Mouse (Mus musculus) heart, embryonic 15.5 days (tissue): ENCODE results near the gene Gosr2. TPM values are rescaled to one million over a fixed set of nuclear protein-coding genes. Genes with fewer than 3 reads are reported as not detected.

Experiments used
- ATAC-seq: fragments of 200-750 bp; cut with Nextera tagmentation; replicated peaks from 2 replicates; pipeline ENCODE4 v1.8.0; 2017; ENCODE audit warnings: low read depth, moderate TSS enrichment; ENCODE audit not compliant: insufficient number of reproducible peaks, insufficient read depth, low FRiP score
- H3K27ac ChIP-seq: fragments of 300-500 bp; sonication (generic); 2 replicates; pipeline ENCODE4 v1.5.1; 2015; ENCODE audit warnings: mild to moderate bottlenecking, inconsistent platforms
- H3K27me3 ChIP-seq: fragments of 300-500 bp; sonication (generic); 2 replicates; pipeline ENCODE4 v1.6.1; 2015; ENCODE audit warnings: inconsistent platforms
- H3K36me3 ChIP-seq: fragments of 300-500 bp; sonication (generic); 2 replicates; pipeline ENCODE4 v1.6.1; 2015; ENCODE audit warnings: mild to moderate bottlenecking, inconsistent platforms
- H3K4me1 ChIP-seq: fragments of 300-500 bp; sonication (generic); replicated peaks from 2 replicates; pipeline ENCODE4 v1.6.1; 2015; ENCODE audit warnings: inconsistent platforms
- H3K4me2 ChIP-seq: fragments of 300-500 bp; sonication (generic); 2 replicates; pipeline ENCODE4 v1.6.1; 2015; ENCODE audit warnings: inconsistent platforms, mild to moderate bottlenecking, moderate library complexity
- H3K4me3 ChIP-seq: fragments of 300-500 bp; sonication (generic); 2 replicates; pipeline ENCODE4 v1.5.1; 2015; ENCODE audit warnings: mild to moderate bottlenecking, inconsistent platforms
- H3K9ac ChIP-seq: fragments of 300-500 bp; sonication (generic); 2 replicates; pipeline ENCODE4 v1.6.1; 2015; ENCODE audit warnings: mild to moderate bottlenecking, inconsistent platforms
- H3K9me3 ChIP-seq: fragments of 300-500 bp; sonication (generic); replicated peaks from 2 replicates; pipeline ENCODE4 v1.6.1; 2016; ENCODE audit warnings: inconsistent platforms
- WGBS: fragments of 180-500 bp; shearing (Covaris S2); methylation state at CpG from one replicate; pipeline ENCODE4 v1.1.7; 2015; ENCODE audit warnings: mixed read lengths; 5-methylcytosine and 5-hydroxymethylcytosine counted together
- polyA plus RNA-seq: library from polyadenylated mRNA; unstranded; fragments of >200 nt; fragmentation: Nextera tagmentation; extraction: Ambion mirVana; gene quantifications from 2 replicates; pipeline ENCODE4 v1.2.1, GENCODE M21; 2015

The Gosr2 gene
- polyA plus RNA-seq, 1 experiment from 2014 or later, result 51.4 TPM

DNA sequence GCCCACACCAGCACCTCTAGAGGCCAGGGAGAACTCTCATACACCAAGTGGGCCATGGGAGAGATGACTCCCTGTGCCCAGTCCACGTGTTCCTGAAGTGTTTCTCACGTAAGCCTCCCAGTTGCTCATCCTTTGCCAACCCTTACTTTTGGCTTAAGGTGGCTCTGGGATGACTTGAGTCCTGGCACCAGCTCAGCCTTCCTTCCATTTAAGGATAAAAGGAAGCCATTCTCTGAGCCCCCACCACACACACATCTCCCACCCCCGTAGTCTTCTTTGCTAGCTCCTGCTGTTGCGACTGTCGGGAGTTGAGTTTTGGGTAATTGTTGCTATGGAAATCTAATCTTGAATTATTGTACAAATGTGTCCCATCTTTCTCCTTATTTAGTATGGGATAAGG, 35.2 kb downstream of the Gosr2 start:
- no peak overlapping the region for H3K9ac ChIP-seq
- no peaks in the 10 kb centered on the region for H3K9me3 ChIP-seq
- H3K4me1 ChIP-seq, result 0 out of 2 replicates have a peak, but pooled peaks cover 2% of the 10 kb centered on the region
- no peak overlapping the region for H3K4me2 ChIP-seq
- no peak overlapping the region for H3K27ac ChIP-seq
- peaks cover 18% of the 10 kb centered on the region; the same call in 1 of the 2 replicates for H3K27me3 ChIP-seq
- 70% methylated on average over 5 of the region's 5 CpGs for WGBS
- ATAC-seq, result no peak
- no peaks in the 10 kb centered on the region for H3K36me3 ChIP-seq
- H3K4me3 ChIP-seq, result no peak overlapping the region

DNA sequence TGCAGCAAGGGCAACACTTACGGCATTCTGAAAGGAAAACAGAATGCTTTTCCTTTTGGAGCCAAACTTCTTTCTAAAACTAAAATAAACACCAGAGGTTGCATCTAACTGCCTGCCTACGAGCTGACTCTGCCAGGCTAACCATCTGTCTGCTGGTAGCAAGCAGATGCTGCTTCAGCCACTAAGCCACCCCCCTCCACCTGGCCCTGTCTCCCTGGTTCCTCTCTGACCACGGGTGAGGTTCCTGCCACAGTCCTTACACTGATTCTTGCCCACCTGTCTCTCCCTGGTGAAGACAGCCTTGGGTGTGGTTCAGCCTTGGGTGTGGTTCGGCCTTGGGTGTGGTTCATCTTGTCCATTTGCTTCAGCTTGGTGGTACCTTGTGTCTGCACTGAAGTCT, 35.8 kb downstream of the Gosr2 start:
- Histone ChIP-seq H3K4me2 (no peak overlapping the region), H3K36me3 (no peaks in the 10 kb centered on the region), H3K4me3 (no peak overlapping the region), H3K9ac (no peak overlapping the region), H3K27ac (no peak overlapping the region), H3K9me3 (no peaks in the 10 kb centered on the region), H3K4me1 (0 out of 2 replicates have a peak, but pooled peaks cover 2% of the 10 kb centered on the region), H3K27me3 (peaks cover 14% of the 10 kb centered on the region; the same call in 1 of the 2 replicates)
- ATAC-seq, result no peak
- WGBS, result 51% methylated on average over 4 of the region's 4 CpGs

DNA sequence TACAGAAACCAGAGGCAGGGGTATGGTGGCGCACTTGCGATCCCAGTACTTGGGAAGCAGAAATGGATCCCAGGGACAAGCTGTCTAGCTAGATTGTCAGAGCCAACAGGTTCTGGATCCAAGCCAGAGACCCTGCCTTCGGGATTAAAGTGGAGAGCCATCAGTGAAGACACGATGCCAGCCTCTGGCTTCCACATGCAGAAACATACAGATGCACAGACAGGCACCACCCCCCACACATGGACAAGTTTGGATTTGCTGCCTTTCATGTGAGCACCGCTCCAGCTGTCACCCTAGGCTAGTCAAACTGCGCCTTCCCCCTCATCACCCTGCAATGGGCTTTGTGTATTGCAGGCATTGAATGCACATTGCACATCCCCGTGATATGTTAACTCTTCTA, 39.5 kb downstream of the Gosr2 start:
- no peak overlapping the region for H3K4me2 ChIP-seq
- H3K36me3 ChIP-seq, result no peaks in the 10 kb centered on the region
- no peak overlapping the region for H3K4me3 ChIP-seq
- no peaks in the 10 kb centered on the region for H3K9me3 ChIP-seq
- H3K9ac ChIP-seq, result no peak overlapping the region
- no peak overlapping the region for H3K27ac ChIP-seq
- no peaks in the 10 kb centered on the region for H3K4me1 ChIP-seq
- no peak for ATAC-seq
- 79% methylated on average over 7 of the region's 7 CpGs for WGBS
- peaks cover 36% of the 10 kb centered on the region for H3K27me3 ChIP-seq

DNA sequence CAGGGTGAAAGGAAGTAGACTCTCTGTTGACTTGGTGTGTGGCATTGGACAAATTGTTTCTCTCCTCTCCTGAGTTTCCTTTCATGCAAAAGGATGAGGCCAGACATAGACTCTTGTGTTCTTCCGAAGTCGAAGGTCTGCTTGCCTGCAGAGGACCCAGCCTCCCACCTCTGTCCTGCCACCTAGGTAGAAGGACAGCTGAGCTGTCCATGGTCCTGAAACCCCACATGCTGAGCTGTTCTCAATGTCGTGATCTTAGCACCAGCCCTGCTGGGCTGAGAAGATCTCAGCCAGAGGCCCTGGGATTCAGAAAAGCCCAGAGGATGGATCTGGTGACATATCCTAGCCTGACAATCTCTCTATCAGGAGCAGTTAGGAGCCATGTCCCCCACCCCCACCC, 41.2 kb downstream of the Gosr2 start:
- Histone ChIP-seq H3K9me3 (no peaks in the 10 kb centered on the region), H3K4me2 (no peak overlapping the region), H3K27me3 (peaks cover 48% of the 10 kb centered on the region), H3K9ac (no peak overlapping the region), H3K27ac (no peak overlapping the region), H3K36me3 (no peaks in the 10 kb centered on the region), H3K4me3 (no peak overlapping the region), H3K4me1 (no peaks in the 10 kb centered on the region)
- ATAC-seq, result no peak
- WGBS, result 14% methylated on average over 3 of the region's 3 CpGs

DNA sequence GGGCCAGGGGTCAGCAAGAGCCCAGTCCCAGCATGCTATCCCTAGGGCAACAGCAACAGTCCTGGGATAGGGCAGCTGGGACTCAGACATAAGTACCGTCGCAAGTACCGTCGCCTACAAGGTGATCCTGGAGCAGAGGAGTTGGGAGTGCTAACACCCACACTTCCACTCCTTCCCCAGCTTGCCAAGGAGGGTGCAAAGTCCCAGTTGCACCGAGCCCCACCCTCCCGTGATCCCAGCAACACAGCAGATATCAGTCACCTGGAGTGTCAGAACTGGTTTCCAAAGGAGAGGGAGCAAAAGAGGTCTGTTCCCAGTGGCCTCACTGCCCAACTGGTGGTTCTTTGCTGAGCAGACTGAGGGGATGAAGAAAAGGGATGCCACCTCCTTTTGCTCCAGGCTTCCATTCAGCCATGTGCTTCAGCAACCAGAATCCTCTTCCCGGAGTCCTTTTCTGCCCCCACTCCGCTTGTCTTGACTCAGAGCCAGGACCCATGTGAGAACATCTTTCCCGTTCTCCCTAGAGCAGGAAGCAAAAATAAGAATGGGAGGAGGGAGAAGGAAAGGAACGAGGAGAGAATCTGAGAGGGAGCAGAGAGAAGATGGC, 44.2 kb downstream of the Gosr2 start:
- no peak for ATAC-seq
- no peaks in the 10 kb centered on the region for H3K36me3 ChIP-seq
- no peak overlapping the region for H3K4me2 ChIP-seq
- peaks cover 79% of the 10 kb centered on the region for H3K27me3 ChIP-seq
- H3K27ac ChIP-seq, result no peak overlapping the region
- no peaks in the 10 kb centered on the region for H3K9me3 ChIP-seq
- peaks cover 13% of the 10 kb centered on the region for H3K4me1 ChIP-seq
- H3K4me3 ChIP-seq, result no peak overlapping the region
- H3K9ac ChIP-seq, result no peak overlapping the region
- WGBS, result 51% methylated on average over 10 of the region's 10 CpGs

DNA sequence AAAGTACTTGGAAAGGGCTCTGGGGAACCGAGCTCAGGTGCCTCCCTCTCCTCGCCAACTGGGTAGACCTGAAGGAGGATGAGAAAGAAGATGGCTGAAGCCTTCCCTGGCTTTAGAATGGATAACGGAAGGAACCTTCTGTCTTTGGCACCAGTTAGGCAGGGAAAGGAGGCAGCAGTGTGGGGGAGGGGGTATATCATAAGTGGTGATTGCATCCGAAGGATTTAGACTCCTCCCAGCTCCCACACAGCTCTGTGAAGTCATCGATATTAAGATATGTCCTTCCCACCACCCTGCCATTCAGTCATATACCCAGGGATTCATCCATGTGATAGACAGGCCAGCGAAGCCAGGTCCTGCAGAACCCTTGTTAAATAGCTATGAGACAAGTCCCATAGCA, 46.3 kb downstream of the Gosr2 start:
- no peak overlapping the region for H3K4me2 ChIP-seq
- ATAC-seq, result no peak
- peaks cover 96% of the 10 kb centered on the region for H3K27me3 ChIP-seq
- H3K4me1 ChIP-seq, result peaks cover 13% of the 10 kb centered on the region
- no peak overlapping the region for H3K27ac ChIP-seq
- H3K4me3 ChIP-seq, result no peak overlapping the region
- no peaks in the 10 kb centered on the region for H3K36me3 ChIP-seq
- H3K9ac ChIP-seq, result no peak overlapping the region
- H3K9me3 ChIP-seq, result no peaks in the 10 kb centered on the region
- WGBS, result 74% methylated on average over 6 of the region's 6 CpGs

DNA sequence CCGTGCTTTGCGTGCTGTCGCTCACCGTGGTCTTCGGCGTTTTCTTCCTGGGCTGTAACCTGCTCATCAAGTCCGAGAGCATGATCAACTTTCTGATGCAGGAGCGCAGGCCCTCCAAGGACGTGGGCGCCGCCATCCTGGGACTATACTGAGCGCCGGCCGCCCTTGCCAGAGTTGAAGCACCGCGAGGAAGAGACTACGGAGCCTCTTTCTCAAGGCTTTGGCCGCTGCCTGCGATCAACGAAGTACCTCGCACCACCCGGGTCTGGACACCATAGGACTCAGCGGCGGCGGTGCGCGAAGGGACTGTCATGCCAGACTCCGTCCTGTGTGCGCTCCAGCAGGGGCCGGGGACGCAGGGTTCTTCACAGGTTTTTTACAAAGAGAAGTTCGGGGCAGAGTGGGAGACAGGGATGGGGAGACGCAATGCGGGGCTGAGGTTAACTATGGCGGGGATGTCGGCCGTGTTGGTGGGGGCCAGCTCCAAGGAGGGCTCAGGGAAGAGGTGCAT, 47.7 kb downstream of the Gosr2 start:
- ATAC-seq, result no peak
- H3K4me2 ChIP-seq, result peak overlapping the region; percentile 59
- H3K36me3 ChIP-seq, result no peaks in the 10 kb centered on the region
- peak overlapping the region; percentile 31 for H3K4me3 ChIP-seq
- H3K27ac ChIP-seq, result no peak overlapping the region
- H3K9ac ChIP-seq, result no peak overlapping the region
- 2% methylated on average over 37 of the region's 37 CpGs for WGBS
- H3K27me3 ChIP-seq, result peaks cover 89% of the 10 kb centered on the region
- H3K4me1 ChIP-seq, result peaks cover 13% of the 10 kb centered on the region
- H3K9me3 ChIP-seq, result no peaks in the 10 kb centered on the region

DNA sequence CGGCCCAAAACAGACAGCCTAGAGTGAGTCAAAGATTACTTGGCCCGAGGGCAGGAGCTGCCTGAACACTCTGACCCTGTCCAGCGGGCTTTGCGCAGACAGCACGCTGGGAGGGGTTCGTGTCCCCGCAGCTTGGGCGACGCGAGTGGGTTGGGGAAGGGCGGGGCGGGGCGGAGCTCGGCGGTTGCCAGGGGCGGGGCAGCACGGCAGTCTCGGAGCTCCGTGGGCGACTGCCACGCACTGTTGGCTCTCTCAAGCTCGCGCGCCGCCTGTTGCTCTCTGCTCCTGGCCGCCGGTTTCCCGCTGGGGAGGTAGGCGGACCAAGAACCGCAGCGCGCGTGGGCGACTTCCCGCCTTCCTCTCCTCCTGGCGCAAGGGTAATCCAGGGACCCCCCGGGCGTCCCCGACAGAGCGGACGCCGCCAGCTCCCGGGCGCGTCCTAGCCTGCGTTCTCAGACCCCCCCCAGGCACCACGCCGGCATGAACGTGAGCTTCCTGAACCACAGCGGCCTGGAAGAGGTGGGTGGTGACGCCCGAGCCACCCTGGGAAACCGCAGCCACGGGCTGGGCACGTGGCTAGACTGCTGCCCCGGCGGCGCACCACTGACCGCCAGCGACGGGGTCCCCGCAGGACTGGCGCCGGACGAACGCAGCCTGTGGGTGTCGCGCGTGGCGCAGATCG, 48.3 kb downstream of the Gosr2 start, which contains the start of gene Rprml:
Gene Rprml (plus strand): TSS at position 270 of the 682 bp plus-strand sequence.
- under 1% methylated on average over 71 of the region's 71 CpGs for WGBS
- H3K27me3 ChIP-seq, result peaks cover 83% of the 10 kb centered on the region

DNA sequence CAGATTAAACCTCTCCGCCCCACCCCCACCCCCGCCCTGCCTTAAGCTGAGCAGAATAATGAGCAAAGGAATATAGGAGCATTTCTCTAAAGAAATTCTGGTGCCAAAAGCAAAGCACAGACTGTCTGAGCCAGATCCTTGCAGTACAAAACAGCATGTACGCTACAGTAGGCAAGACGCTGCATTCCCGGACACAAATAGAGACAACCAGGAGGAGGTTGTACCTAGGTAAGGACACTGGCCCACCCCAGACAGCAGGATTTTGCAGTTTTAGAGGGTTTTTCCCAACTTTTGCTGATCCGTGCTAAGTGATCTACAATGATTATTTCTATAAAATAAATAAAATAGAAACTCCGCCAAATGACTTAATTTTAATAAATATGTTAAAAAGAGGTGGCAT, 49.0 kb downstream of the Gosr2 start:
- peaks cover 13% of the 10 kb centered on the region for H3K4me1 ChIP-seq
- H3K4me3 ChIP-seq, result no peak overlapping the region
- H3K9me3 ChIP-seq, result no peaks in the 10 kb centered on the region
- WGBS, result 25% methylated on average over 7 of the region's 7 CpGs
- no peaks in the 10 kb centered on the region for H3K36me3 ChIP-seq
- H3K4me2 ChIP-seq, result no peak overlapping the region
- ATAC-seq, result no peak
- H3K27me3 ChIP-seq, result peaks cover 80% of the 10 kb centered on the region
- H3K27ac ChIP-seq, result no peak overlapping the region
- H3K9ac ChIP-seq, result no peak overlapping the region

More for the DNA sequence above, 48.3 kb downstream of the Gosr2 start, which contains the start of gene Rprml:
- no peak for ATAC-seq
- Histone ChIP-seq H3K27ac (no peak within 1 kb of the TSS), H3K36me3 (no peaks in the 10 kb centered on the region), H3K4me1 (peaks cover 13% of the 10 kb centered on the region), H3K9me3 (no peaks in the 10 kb centered on the region), H3K4me3 (peak within 1 kb of the TSS; percentile 31), H3K4me2 (peak within 1 kb of the TSS; percentile 59), H3K9ac (no peak within 1 kb of the TSS)

DNA sequence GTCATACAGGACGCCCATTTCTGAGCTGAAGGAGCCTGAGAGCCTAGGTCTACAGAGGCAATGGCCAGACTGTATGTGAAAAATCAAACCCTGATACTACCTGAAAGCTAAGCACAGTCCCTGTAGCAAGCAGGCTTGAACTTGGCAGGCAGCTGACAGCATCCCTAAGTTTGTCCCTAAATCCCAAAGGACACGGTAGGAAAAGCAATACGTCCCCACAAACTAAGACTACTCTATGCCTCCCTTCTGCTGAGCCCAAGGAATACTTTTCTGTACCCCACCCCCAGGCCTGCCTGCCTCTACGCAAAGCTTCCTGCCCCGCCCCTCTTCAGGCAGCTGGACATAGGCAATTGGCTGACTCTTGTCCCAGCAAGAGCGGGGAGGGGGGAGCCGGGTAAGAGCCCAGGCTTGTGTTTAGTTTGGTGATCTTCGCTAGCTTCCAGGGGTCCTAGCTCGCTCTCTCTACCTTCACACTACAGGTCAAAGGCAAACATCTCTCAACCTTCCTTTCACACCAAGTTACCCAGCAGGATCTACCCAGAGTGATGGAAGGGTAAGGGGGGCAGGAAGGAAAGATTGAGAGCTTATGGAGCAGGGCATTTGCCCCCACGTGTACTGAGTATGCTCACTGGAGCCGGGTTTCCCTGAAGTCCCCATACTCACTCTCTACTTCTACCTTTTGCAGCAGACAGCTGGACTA, 49.6 kb downstream of the Gosr2 start:
- H3K4me1 ChIP-seq, result peaks cover 13% of the 10 kb centered on the region
- peaks cover 74% of the 10 kb centered on the region for H3K27me3 ChIP-seq
- no peak for ATAC-seq
- H3K9ac ChIP-seq, result no peak overlapping the region
- H3K9me3 ChIP-seq, result no peaks in the 10 kb centered on the region
- H3K36me3 ChIP-seq, result no peaks in the 10 kb centered on the region
- 10% methylated on average over 11 of the region's 11 CpGs for whole genome bisulfite sequencing
- no peak overlapping the region for H3K4me2 ChIP-seq
- H3K4me3 ChIP-seq, result no peak overlapping the region
- H3K27ac ChIP-seq, result no peak overlapping the region

DNA sequence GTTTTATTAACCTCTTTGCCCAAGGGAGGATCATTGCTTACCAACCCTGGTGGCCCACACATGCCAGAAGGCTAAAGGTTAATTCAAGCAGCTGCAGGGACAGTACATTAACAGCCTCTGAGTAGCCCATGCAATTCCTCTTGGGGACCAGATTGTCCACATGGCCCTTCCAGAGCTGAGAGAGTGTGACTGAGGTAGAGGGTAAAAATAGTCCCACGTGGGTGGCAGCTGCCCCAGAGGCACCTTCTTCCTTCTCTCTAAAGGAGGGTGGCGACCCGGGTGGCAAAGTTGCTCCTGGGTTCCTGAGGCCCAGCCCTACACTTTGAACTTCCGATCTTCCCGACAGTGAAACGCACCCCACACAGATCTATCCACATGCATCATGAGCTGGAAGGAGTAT, 51.4 kb downstream of the Gosr2 start:
- Histone ChIP-seq H3K27ac (no peak overlapping the region), H3K27me3 (peaks cover 59% of the 10 kb centered on the region), H3K4me1 (peaks cover 13% of the 10 kb centered on the region), H3K36me3 (no peaks in the 10 kb centered on the region), H3K4me3 (no peak overlapping the region), H3K9me3 (no peaks in the 10 kb centered on the region), H3K4me2 (no peak overlapping the region), H3K9ac (no peak overlapping the region)
- no peak for ATAC-seq
- WGBS, result 72% methylated on average over 6 of the region's 6 CpGs
